Mouse (Mus musculus): ENCODE results near the gene Map2k7. TPM values are rescaled to one million over a fixed set of nuclear protein-coding genes. Genes with fewer than 3 reads are reported as not detected.

Gene Map2k7
- polyA plus RNA-seq, 1 experiment, result 35.0 TPM

GRCm38 (mm10) chr8:4237814-4238433, 616 bp upstream of the Map2k7 start:
- peak overlapping the region; percentile 89 for H3K4me3 ChIP-seq
- peak overlapping the region; percentile 91 for H3K4me2 ChIP-seq (ENCODE audit: low read depth)
- H3K36me3 ChIP-seq (ENCODE audit: control insufficient read depth, insufficient read depth), result peaks cover 6% of the 10 kb centered on the region
- peaks cover 31% of the 10 kb centered on the region for H3K79me2 ChIP-seq (ENCODE audit: control insufficient read depth, insufficient read depth)
- TF ChIP-seq E2F4 (IDR thresholded peaks at IDR 0.05; ENCODE audit: insufficient read depth) (no peak), USF1 (IDR thresholded peaks at IDR 0.05; ENCODE audit: low read depth) (no peak), SRF (IDR thresholded peaks at IDR 0.05; ENCODE audit: control insufficient read depth, insufficient read length, low read depth) (no peak), TCF3 (IDR thresholded peaks at IDR 0.05; ENCODE audit: insufficient read length, low read depth) (no peak), MYOG (IDR thresholded peaks at IDR 0.05; ENCODE audit: control insufficient read depth in 1 of 3, insufficient read depth in 1 of 3, insufficient read length in 2 of 3, low read depth in 2 of 3) (no peak), CEBPB (IDR thresholded peaks at IDR 0.05; ENCODE audit: insufficient read depth, poor library complexity, severe bottlenecking) (no peak), MAX (IDR thresholded peaks at IDR 0.05; ENCODE audit: low read depth) (no peak)
- no peaks in the 10 kb centered on the region for H3K27me3 ChIP-seq (ENCODE audit: control insufficient read depth, insufficient read depth, insufficient read length)
- peak overlapping the region; percentile 76 for H3ac ChIP-seq (ENCODE audit: control insufficient read depth, insufficient read length)

DNA sequence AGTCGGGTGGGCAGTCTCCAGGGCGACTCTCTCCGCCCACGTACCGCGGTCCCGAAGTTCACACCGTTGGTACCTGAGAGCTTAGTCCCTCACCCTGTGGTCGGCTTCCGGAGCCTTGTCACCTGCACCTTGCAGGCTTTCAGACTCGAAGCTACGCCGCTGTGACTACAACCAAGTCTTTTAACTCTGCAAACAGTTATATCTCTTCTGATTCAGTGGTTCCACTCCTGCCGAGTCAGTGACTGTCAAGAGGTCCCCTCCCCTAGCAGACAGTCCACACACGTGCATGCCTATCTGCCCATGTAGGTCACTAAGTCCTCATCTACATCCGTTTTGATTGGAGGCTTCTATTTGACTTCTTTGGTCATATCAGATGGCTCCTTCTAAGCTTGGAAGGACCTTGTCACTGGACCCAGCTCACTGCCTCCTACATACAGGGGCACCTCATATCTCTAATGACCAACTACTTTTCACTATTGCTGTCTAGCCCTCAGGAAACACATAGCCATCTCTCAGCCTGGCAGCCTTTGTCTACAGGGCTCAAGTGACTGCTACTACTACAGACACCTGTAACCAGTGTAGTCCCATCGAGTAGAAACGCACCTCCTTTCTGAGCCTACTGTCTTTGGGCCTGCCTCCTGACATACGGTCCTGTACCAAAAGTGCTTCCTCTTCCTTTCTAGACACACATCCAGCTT, 802 bp downstream of the Map2k7 start:
- Histone ChIP-seq H3K4me2 (ENCODE audit: low read depth) (peak overlapping the region; percentile 79), H3K36me3 (ENCODE audit: control insufficient read depth, insufficient read depth) (peaks cover 6% of the 10 kb centered on the region), H3K79me2 (ENCODE audit: control insufficient read depth, insufficient read depth) (peaks cover 31% of the 10 kb centered on the region), H3K4me3 (peak overlapping the region; percentile 89), H3ac (ENCODE audit: control insufficient read depth, insufficient read length) (peak overlapping the region; percentile 76), H3K27me3 (ENCODE audit: control insufficient read depth, insufficient read depth, insufficient read length) (no peaks in the 10 kb centered on the region)
- TF ChIP-seq MYOD1 (IDR thresholded peaks at IDR 0.05; ENCODE audit: control insufficient read depth in 1 of 3, insufficient read length in 2 of 3, low read depth in 2 of 3) (no peak), E2F4 (IDR thresholded peaks at IDR 0.05; ENCODE audit: insufficient read depth) (no peak), MYOG (IDR thresholded peaks at IDR 0.05; ENCODE audit: control insufficient read depth in 1 of 3, insufficient read depth in 1 of 3, insufficient read length in 2 of 3, low read depth in 2 of 3) (no peak), TCF12 (IDR thresholded peaks at IDR 0.05; ENCODE audit: insufficient read depth, poor library complexity, severe bottlenecking) (no peak), POLR2AphosphoS2 (IDR thresholded peaks at IDR 0.05; ENCODE audit: insufficient read length, low read depth) (peak; percentile 15), POLR2A (IDR thresholded peaks at IDR 0.05; ENCODE audit: insufficient read length, low read depth) (no peak)

GRCm38 (mm10) chr8:4245061-4245460, 6.5 kb downstream of the Map2k7 start:
- H3K36me3 ChIP-seq (ENCODE audit: control insufficient read depth, insufficient read depth), result peaks cover 11% of the 10 kb centered on the region
- no peak overlapping the region for H3K4me3 ChIP-seq
- peaks cover 20% of the 10 kb centered on the region for H3K79me2 ChIP-seq (ENCODE audit: control insufficient read depth, insufficient read depth)
- no peaks in the 10 kb centered on the region for H3K27me3 ChIP-seq (ENCODE audit: control insufficient read depth, insufficient read depth, insufficient read length)
- TF ChIP-seq MAX (IDR thresholded peaks at IDR 0.05; ENCODE audit: low read depth) (no peak), E2F4 (IDR thresholded peaks at IDR 0.05; ENCODE audit: insufficient read depth) (no peak), SRF (IDR thresholded peaks at IDR 0.05; ENCODE audit: control insufficient read depth, insufficient read length, low read depth) (no peak), MYOD1 (IDR thresholded peaks at IDR 0.05; ENCODE audit: control insufficient read depth in 1 of 3, insufficient read length in 2 of 3, low read depth in 2 of 3) (no peak), REST (IDR thresholded peaks at IDR 0.05; ENCODE audit: insufficient read depth, insufficient read length) (no peak), POLR2AphosphoS2 (IDR thresholded peaks at IDR 0.05; ENCODE audit: insufficient read length, low read depth) (no peak), USF1 (IDR thresholded peaks at IDR 0.05; ENCODE audit: low read depth) (no peak), POLR2A (IDR thresholded peaks at IDR 0.05; ENCODE audit: insufficient read length, low read depth) (no peak)
- H3K4me2 ChIP-seq (ENCODE audit: low read depth), result no peak overlapping the region
- no peak overlapping the region for H3ac ChIP-seq (ENCODE audit: control insufficient read depth, insufficient read length)

DNA sequence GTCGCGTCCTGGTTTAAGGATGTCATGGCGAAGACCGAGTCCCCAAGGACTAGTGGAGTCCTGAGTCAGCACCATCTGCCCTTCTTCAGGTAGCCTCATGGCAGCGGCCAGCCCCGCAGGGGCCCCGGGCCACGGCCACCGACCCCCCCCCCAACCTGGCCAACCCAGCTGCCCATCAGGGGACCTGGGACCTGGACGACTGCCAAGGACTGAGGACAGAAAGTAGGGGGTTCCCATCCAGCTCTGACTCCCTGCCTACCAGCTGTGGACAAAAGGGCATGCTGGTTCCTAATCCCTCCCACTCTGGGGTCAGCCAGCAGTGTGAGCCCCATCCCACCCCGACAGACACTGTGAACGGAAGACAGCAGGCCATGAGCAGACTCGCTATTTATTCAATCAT, 7.2 kb downstream of the Map2k7 start:
- Histone ChIP-seq H3K27me3 (ENCODE audit: control insufficient read depth, insufficient read depth, insufficient read length) (no peaks in the 10 kb centered on the region), H3K36me3 (ENCODE audit: control insufficient read depth, insufficient read depth) (peaks cover 11% of the 10 kb centered on the region), H3K4me2 (ENCODE audit: low read depth) (no peak overlapping the region), H3K79me2 (ENCODE audit: control insufficient read depth, insufficient read depth) (peaks cover 13% of the 10 kb centered on the region), H3ac (ENCODE audit: control insufficient read depth, insufficient read length) (no peak overlapping the region), H3K4me3 (no peak overlapping the region)
- TF ChIP-seq SRF (IDR thresholded peaks at IDR 0.05; ENCODE audit: control insufficient read depth, insufficient read length, low read depth) (no peak), TCF3 (IDR thresholded peaks at IDR 0.05; ENCODE audit: insufficient read length, low read depth) (no peak), CEBPB (IDR thresholded peaks at IDR 0.05; ENCODE audit: insufficient read depth, poor library complexity, severe bottlenecking) (no peak), MAX (IDR thresholded peaks at IDR 0.05; ENCODE audit: low read depth) (no peak), E2F4 (IDR thresholded peaks at IDR 0.05; ENCODE audit: insufficient read depth) (no peak), MYOD1 (IDR thresholded peaks at IDR 0.05; ENCODE audit: control insufficient read depth in 1 of 3, insufficient read length in 2 of 3, low read depth in 2 of 3) (no peak), MYOG (IDR thresholded peaks at IDR 0.05; ENCODE audit: control insufficient read depth in 1 of 3, insufficient read depth in 1 of 3, insufficient read length in 2 of 3, low read depth in 2 of 3) (no peak), TCF12 (IDR thresholded peaks at IDR 0.05; ENCODE audit: insufficient read depth, poor library complexity, severe bottlenecking) (no peak), POLR2AphosphoS2 (IDR thresholded peaks at IDR 0.05; ENCODE audit: insufficient read length, low read depth) (no peak), POLR2A (IDR thresholded peaks at IDR 0.05; ENCODE audit: insufficient read length, low read depth) (no peak), REST (IDR thresholded peaks at IDR 0.05; ENCODE audit: insufficient read depth, insufficient read length) (no peak), USF1 (IDR thresholded peaks at IDR 0.05; ENCODE audit: low read depth) (no peak)

- H3ac ChIP-seq (ENCODE audit: control insufficient read depth, insufficient read length), result no peak overlapping the region
- H3K4me3 ChIP-seq, result no peak overlapping the region
- TF ChIP-seq TCF12 (IDR thresholded peaks at IDR 0.05; ENCODE audit: insufficient read depth, poor library complexity, severe bottlenecking), result no peak
- no peak for TF ChIP-seq E2F4 (IDR thresholded peaks at IDR 0.05; ENCODE audit: insufficient read depth)
- H3K36me3 ChIP-seq (ENCODE audit: control insufficient read depth, insufficient read depth), result peaks cover 5% of the 10 kb centered on the region
- H3K79me2 ChIP-seq (ENCODE audit: control insufficient read depth, insufficient read depth), result no peaks in the 10 kb centered on the region
- H3K4me2 ChIP-seq (ENCODE audit: low read depth), result no peak overlapping the region
- no peaks in the 10 kb centered on the region for H3K27me3 ChIP-seq (ENCODE audit: control insufficient read depth, insufficient read depth, insufficient read length)
Measured at GRCm38 (mm10) chr8:4247241-4247640, 8.7 kb downstream of the Map2k7 start.
